Mouse (Mus musculus) monocyte, adult 5-6 weeks (primary cell): ENCODE measurements around the gene Myrf. TPM values are rescaled to one million over a fixed set of nuclear protein-coding genes. Genes with fewer than 3 reads are reported as not detected.

Experiments
- ATAC-seq: fragments of 153-309, 156-312 bp; replicated peaks from 2 replicates; pipeline ENCODE4 v1.8.0; 2017; ENCODE audit warnings: mild to moderate bottlenecking; ENCODE audit not compliant: low TSS enrichment, insufficient number of reproducible peaks, severe bottlenecking, poor library complexity, low FRiP score
- total RNA-seq: library from RNA; stranded (forward); fragments of 200-1000, 200-491, 200-594 nt; gene quantifications from 3 replicates; pipeline ENCODE4 v1.2.3, GENCODE M21; 2017

Myrf gene
- total RNA-seq, 1 experiment from 2014 or later, result not detected

DNA sequence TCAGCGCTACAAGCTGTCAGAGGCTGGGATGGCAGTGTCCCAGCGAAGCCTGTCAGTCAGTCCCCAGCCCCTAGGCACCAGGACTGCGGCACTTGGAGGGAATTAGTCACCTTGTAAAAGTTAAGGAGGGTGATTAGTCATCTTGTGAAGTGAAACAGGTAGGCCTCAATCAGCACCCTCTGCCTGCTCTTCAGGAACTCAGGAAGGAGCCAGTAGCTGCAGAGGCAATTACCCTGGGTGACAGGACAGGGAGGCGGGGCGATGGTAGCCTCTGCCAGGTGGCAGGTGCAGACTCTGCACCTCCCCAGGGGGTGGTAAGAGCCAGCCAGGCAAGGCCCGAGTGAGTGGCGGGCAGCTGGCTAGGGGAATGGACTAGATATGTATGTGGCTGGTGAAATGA lies 20.8 kb upstream of the Myrf start:
- no peak for ATAC-seq

DNA sequence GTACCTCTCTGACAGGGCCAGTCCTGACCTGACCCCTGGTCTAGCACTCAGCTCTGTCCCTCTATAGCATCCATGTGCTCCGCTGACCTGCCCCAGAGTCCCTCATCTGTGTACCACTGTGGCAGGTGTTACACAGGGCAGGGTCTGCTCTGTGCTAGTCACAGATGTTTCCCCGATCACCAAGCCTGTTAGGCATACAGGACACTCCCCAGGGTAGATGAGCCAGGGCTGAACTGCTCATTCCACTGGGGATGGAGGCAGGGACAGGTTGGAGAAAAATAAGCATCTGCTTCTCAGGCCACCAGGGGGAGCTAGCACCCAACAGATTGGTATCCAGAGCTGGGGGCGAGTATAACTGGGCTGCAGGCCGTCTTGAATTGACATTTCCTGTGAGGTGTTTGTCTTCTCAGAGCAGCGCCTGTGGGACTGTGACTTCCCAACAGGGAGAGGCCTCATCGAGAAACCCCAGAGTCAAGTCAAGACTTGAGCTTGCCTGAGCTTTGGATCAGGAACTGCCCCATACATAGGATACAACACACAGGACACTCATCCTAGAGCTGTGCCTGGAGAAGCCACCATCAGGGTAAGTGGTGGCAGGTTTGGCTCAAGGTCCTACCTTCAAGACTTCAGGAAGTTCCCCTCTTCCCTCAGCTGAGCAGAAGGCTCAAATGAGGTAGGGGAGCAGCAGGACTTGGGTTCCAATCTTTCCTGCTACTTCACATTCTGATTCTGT lies 17.9 kb upstream of the Myrf start:
- peak; percentile 65 for ATAC-seq

DNA sequence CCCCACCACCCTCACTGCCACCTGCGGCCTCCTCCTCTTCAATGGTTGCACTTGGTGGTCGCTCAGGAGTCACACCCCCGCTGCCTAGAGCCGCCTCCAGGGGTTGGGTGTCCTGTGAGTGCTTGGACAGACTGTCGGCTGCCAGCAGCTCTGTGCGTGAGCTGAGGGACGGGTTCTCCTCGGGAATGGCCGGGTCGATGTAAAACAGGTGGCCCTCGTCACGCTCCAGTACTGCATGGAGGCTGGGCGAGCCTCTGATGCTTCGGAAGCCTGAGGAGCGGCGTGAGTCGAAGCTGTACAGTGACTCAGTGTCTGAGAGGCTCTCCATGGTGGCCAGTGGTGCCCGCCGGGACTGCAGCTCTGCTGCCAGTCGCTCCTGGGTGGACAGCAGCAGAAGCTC lies 7.6 kb upstream of the Myrf start:
- ATAC-seq, result no peak

DNA sequence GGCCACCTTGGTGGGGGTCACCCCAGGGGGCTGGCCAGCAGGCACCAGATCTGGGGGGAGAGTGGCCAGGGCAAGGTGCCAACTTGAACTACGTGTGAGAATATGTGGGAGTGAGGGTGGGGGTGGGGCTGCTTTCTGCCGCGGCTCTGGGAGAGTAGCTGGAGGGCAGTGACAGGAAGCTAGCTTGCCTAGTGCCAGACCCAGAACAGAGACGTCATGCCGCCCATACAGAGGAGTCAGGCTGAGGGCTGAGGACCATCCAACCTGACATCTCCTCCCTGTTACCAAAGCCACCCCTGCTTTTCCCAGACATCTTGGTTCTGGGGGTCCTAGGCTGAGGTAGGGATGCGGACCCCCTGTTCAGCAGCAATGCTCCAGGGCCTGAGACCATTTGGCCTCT lies 6.6 kb upstream of the Myrf start:
- no peak for ATAC-seq

DNA sequence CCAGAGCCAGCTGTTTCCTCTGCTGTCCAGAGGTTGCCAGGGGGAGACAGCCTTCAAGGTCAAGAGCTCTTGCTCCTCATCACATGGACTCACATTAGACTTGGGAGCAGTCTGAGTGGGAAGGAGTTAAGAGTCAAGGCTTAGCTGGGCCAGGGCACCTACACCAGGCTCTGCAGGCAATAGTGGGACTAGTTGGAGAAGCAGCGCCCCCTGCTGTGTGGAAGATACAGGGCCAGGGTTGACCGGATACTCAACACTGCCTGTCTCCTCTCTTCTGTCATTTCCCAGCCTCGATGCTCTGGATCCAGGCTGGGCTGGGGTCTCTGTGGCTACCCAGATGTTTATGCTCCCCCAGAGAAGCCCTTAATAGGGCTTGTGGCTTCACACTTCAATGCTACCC lies 3.6 kb upstream of the Myrf start:
- ATAC-seq, result no peak

DNA sequence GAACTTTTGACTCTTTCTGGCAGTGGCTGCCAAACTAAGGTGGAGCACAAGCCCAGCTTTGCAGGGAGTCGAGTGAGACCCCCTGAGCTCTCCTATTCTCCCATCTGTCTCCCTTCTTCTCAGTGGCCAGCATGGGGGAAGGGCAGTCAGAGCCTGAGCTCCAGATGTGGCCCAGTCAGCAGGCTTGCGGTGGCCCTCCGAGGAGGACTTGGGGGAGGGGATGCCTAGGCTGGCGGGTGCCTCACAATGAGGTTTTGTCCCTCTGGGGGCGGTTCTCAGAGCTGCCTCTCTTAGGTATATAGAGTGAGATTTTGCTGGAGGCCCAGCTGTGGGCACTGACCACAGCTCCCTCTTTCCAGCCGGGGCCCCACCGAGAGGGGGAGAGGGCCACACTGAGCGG lies 2.4 kb upstream of the Myrf start:
- no peak for ATAC-seq

DNA sequence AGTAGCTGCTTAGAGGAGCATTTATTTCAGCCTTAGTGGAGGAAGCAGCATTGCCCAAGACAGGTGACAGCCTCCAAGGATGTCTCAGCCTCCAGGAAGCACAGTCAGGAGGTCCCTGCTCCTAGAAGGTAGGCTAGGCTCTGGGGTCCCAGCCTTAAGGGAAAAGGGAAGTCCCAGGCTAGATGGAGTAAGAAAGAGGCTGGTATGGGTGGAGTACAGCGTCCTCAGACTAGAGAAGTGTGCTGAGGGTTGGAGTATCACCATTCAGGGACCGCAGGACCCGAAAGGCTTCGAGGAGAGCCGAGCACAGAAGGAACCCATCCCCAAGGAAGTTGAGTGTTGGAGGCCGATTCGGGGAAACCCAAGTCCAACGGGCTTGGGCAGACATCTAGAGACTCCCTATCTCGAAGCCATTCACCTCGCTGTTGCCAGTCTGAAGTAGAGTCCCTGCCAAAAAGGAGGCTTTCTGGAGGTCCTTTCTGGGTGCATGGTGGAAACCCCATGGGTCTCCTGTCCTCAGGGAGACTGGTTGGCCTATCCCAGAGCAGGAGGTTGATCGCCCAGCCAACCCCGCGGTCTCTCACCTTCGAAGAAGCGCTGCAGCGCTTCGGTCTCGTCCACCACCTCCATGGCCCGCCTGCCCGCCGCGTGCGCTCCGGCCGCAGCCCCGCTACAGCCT lies 434 bp downstream of the Myrf start:
- ATAC-seq, result 0 out of 2 replicates have a peak, but pooled peaks have one; percentile 5

DNA sequence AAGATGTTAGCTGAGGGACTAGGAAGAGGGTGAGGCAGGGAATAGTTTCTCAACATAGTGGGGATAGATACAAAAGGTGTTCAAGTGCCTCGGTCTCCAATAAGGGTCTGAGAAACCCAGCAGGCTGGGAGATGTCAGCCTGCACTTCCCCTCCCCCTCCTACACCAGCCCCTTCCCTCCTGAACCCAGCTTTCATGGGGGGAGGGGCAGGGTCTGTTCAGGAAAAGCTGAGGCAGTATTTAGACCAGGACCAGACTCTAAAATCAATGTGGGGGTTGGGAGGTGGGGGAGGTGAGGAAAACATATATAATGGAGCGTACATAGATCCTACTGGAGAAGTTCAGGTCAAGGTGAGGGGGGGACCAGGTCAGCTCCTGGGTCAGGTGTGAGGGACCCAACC lies 1.1 kb downstream of the Myrf start:
- ATAC-seq, result no peak

DNA sequence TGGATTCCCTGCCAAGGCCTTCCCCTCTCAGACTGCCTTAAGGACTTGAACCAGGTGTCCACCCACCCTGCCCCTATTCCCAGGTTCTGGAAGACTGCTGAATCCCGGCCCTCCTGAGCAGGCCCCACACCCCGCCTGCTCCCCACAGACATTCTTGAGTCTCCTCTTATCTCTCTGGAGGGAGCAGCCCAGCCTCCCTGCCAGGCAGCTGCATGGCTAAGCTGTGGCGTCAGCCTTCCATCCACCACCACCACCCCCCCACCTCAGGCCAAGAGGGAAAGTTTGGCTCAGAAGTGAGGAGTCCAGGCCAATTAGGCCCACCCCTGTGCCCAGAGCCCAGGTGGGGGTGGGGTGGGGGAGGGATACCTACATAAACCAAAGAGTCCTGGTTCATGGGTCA lies 2.1 kb downstream of the Myrf start:
- no peak for ATAC-seq

DNA sequence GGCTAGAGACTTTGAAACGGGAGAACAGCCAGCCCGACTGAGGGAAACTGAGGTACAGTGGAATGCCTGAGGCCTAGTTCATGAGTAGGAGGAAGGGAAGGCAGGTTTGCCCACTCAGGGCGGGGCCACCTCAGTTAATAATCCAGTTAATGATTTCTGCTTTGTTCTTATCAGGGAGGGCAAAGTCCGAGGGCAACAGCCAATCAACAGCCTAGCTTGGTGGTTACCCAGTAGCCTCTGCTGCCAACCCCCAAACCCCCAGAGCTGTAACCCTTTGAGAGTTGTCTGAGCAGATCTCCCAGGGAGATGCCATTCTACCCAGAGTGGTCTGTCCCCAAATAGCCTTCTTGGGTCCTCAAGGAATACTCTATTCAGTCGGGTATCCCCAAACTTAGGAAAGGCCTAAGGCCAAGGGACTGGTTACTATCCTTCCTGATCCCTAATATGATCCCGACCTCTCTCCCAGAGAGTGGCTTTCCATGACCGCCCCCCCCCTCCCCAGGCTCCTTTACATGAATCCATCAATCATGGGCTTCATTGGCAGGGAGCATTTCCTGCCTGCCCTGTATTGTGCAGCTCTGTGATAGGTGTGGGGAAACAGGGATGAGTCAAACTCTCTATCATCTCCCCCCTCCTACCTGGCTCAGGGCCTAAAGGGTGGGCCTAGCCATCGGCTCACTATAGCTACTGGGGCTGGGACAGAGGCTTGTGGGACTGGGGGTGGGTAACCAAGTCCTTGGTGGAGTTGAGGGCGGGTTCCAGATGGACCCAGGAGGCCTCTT lies 4.6 kb downstream of the Myrf start:
- ATAC-seq, result no peak

DNA sequence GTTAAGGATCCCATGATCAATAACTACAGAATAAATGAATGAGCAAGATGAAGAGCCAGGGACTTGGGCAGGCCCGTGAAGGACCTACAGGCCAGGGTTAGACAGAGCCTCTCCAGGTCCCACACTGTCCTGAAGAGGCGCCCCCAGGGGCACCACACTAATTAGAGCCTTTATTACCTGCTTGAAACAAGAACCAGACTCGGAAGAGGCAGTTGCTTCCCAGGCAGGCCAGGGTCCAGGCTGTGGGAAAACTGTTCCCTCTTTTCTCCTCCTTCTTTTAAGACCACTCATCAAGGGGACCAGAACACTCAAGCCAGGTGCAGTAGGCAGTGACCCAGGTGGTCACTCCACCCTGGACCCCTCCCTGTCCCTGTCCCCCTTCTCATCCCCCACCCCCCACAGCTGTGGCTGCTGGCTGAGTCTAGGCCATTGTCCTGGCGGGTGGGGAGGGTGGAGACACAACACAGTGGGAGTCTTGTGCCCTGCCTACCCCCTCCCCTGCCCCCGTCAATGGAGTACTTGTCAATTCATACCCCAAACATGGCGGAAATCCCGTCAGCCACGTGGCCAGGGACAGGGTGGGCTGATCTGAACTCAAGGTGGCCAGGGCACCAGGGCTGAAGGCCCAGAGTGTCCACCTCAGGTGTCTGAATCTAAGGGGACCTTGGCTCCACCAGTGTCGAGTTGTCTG lies 8.1 kb downstream of the Myrf start:
- no peak for ATAC-seq

DNA sequence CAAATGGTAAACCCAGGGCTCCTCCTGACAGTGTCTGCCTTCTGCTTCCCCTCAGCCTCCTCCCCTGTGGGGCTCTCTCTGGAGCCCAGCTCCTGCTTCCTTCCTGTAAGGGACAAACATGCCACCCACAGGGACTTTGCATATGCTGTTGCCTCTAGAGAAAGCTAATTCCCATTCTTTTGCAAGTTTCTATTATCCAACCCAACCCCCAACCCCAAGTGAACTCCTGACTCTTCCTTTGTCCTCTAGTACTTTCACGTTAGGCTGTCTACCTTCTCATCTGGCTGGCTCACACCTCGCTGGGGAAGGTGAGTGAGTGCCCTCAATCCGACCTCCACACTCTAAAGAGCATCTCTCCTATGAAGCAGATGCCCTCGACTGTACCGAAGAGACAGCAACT lies 8.7 kb downstream of the Myrf start:
- ATAC-seq, result no peak

DNA sequence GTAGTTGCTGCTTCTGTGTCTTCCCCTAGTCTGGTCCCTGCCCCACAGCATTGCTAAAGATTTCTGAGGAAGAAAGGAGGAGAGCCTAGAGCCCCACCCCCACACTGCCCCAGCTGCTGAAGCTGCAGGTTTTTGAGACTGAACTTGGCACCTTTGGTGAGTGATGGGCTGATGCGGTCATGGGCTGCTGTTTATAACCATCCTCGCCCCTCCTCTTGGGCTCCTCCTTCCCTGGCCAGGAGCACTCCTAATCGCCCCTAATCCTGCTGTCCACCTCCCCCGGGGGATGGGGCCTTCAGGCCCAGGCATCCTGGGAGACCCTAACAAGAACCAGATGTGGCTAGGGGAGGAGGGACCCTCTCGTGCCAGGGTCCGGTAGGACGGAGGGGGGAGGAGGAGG lies 9.5 kb downstream of the Myrf start:
- no peak for ATAC-seq

DNA sequence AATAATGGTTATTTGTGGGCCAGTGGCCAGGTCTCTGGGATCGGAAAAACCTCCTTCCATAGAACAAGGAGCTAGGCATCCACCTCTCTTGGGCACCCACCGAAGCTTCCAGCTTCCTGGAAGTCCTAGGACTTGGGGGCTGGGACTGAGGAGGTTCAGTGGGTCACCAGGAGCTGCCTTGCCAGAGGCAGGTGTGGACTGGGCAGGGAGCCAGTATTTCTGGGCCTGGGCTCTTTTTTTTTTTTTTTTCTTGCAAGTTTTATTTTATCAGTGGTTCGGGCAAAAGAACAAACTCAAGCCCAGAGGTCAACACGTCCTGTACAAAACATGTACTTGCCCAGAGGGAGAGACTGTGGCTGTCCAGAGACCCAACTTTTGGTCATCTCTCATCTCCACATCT lies 14.8 kb downstream of the Myrf start:
- ATAC-seq, result no peak

DNA sequence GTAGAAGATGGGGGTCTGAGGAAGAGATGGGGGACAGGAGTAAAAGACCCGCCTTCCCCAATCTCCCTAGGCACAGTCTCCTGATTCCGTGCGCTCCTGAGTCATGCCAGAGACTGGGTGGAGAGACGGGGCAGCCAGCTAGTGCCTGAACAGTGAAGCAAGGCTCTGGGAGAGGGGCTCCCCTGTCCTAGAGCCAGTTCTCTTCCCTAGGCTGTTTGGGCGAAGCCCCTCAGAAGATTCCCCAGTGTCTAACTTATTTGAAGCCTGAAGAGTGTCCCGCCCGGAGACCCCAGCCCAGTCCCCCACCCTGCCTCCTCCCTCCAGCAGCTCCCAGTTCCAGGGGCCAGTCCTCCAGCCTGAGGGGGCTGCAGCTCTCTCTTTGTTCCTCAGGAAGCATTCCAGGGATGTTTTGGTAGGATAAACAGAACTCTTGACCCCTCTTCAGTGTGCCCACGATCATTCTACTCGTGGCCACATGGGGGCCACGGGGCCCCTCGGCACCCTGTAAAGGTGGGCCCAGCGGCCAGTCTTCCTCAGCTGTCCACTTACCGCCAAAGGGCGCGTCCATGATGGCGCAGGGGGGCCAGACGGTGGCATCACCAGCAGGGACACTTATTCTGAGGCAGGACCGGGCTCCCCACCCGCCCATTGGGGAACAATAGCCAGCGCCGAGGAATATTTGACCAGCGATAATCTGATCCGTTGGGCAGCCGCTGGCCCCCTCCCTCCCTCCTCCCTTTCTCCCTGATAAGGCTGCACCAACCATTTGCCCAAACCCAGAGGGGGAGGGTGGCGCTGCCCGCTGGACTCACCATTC lies 15.7 kb downstream of the Myrf start:
- no peak for ATAC-seq

DNA sequence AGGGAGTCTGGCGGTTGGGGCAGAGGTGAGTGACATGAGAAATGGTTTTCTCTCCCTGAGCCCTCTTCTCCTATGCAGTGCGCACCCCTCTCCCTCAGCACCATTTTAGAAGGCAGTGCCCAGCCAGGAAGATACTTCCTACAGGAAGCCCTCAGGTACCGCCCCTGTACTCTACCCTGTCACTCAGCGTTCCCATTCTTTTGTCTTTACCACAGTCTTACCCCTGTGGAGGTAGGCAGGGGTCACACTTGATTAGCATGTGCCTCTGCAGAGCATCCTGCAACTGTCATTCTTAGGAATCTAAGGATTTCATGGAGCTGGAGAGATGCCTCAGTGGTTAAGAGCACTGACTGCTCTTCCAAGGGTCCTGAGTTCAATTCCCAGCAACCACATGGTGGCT lies 17.0 kb downstream of the Myrf start:
- ATAC-seq, result no peak

DNA sequence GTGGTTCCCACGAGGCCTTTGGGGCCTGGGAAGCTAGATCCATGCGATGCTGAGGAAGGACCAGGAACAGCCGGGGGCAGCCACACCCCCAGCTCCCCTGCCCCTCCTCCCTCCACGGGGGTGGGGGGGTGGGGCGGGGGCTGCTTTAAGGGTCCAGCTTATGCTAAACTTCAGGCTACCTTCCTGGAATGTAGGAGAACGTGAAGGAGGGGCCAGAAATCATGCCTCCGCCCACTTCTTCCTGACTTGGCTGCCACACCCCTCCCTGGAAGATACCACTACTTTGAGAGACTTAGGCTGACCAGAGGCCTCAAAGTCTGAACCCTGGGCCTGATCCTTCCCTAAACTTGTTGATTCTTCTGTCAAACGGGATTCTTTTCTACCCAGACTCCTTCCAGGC lies 17.9 kb downstream of the Myrf start:
- no peak for ATAC-seq

DNA sequence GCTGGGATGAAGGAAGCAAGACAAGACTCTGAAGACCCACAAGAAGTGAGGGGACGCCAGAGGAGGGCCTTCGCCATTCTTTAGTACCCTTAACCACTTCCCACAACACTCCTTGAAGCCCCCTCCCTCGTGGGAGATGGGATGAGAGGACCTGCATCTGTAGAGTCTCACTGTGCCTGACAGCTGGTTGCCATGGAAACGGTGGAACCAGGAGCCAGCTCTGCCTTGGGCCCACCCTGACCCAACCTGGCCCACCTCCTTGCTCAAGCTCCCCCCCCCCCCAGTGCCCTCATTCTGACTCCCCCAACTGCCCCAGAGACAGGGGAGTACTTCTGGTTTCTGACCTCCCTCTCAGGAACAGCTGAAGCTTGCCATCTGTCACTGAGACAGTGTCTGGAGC lies 19.0 kb downstream of the Myrf start:
- no peak for ATAC-seq

DNA sequence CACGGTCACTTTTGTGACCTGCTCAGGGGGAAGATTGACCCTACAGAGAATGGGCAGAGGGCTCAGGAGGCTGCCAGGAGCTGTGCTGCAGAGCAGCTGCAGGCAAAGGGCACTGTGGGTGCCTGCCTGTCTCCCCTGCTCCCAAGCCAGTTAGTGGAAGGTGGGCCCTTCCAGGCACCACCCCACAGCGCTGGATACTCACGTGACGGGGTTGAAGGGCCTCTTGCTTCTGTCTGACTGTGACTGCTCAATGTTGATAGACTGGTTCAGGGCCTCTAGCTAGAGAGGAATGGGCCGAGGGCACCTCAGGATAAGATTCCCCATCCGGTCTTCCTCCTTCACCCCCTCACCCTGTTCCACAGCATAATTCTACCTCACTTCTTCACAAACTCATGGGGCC lies 21.0 kb downstream of the Myrf start:
- ATAC-seq, result no peak
